9 mouse cellular contexts compared by ENCODE assay signal in the genomic region with DNA sequence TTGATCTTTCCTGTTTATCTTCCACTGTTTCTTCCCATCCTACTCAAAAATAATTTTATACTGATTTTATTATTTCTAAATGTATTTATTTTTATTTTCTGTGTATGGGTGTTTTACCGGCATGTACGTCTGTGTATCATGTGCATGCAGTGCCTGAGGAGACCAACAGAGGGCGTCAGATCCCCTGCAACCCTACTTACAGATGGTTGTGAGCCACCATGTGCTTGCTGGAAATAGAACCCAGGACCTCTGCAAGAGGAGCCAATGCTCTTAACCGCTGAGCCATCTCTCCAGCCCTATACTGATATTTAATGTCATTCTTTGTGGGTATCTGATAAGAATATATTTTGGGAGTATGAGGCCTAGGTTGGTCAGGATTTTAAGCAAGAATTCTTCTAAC.
A peak's percentile ranks its signal among the peaks of the same experiment; 100 is the strongest.
DNase-seq lines count a peak whose midpoint lies in the region; TF ChIP-seq lines count a peak whose summit lies in the region.
"Had no signal": no experiment of that assay in that cellular context is flagged by ENCODE, and none has a peak within 500 bp of the region (broad histone marks: within the 10 kb centered on the region; RNA-seq: fewer than 3 reads in every experiment).

No protein-coding gene starts in this region.

- 80% methylated on average over 4 of the region's 4 CpGs for WGBS in kidney, adult 2 months

- no peaks in the 10 kb centered on the region for H3K36me3 ChIP-seq in kidney, adult 2 months (ENCODE audit: control insufficient read depth, insufficient read depth, low read length)
- H3K36me3 ChIP-seq: hindbrain, embryonic 12.5 days; liver, embryonic 13.5 days had no signal

- peak; percentile 29; the same call in 1 of the 2 replicates for TF ChIP-seq CTCF in kidney, adult 2 months (conservative IDR thresholded peaks at IDR 0.05; ENCODE audit: insufficient read depth, insufficient read length, low read depth, low read length)
- 0 out of 2 replicates have a peak, but pooled peaks have one; percentile 13 for TF ChIP-seq CTCF in cortical plate, adult 2 months (IDR thresholded peaks at IDR 0.05; ENCODE audit: extremely low read depth, insufficient read depth, low read length)

- H3K27me3 ChIP-seq in kidney, adult 2 months (replicated peaks; ENCODE audit: control insufficient read depth, insufficient read depth, low read length): no peaks in the 10 kb centered on the region
- H3K27me3 ChIP-seq: hindbrain, embryonic 12.5 days; liver, embryonic 13.5 days had no signal

- TF ChIP-seq POLR2A in kidney, adult 2 months (IDR thresholded peaks at IDR 0.05; ENCODE audit: low read depth, low read length): no peak
- TF ChIP-seq POLR2A in cortical plate, adult 2 months (IDR thresholded peaks at IDR 0.05; ENCODE audit: extremely low read depth, insufficient read depth, low read length): no peak

- peak; percentile 19 for DNase-seq in kidney, adult 2 months
- no peak for DNase-seq in kidney, adult 9 months
- peak; percentile 55 for DNase-seq in thymus, postnatal 4 days
- DNase-seq in thymus, postnatal 10 days (ENCODE audit: low spot score in 2 of 2): no peak
- no peak for DNase-seq in ovary, adult 18-20 months (ENCODE audit: low spot score)
- no peak for DNase-seq in neural tube, embryonic 10.5 days (ENCODE audit: extremely low spot score, low spot score)
- DNase-seq: liver, embryonic 13.5 days had no signal

- H3K27ac ChIP-seq in kidney, adult 2 months (ENCODE audit: insufficient read depth, low read depth, low read length): peak overlapping the region; percentile 69; the same call in 1 of the 2 replicates
- no peak overlapping the region for H3K27ac ChIP-seq in cortical plate, adult 2 months (ENCODE audit: insufficient read depth, low read length)
- H3K27ac ChIP-seq: hindbrain, embryonic 12.5 days; liver, embryonic 13.5 days had no signal

- H3K4me3 ChIP-seq in kidney, adult 2 months (ENCODE audit: insufficient read depth, low read depth, low read length): no peak overlapping the region
- no peak overlapping the region for H3K4me3 ChIP-seq in cortical plate, adult 2 months (ENCODE audit: insufficient read depth, low read length)
- H3K4me3 ChIP-seq: hindbrain, embryonic 12.5 days; liver, embryonic 13.5 days had no signal

- no peaks in the 10 kb centered on the region for H3K4me1 ChIP-seq in kidney, adult 2 months (ENCODE audit: control insufficient read depth, insufficient read depth, low read length)
- no peaks in the 10 kb centered on the region for H3K4me1 ChIP-seq in cortical plate, adult 2 months (ENCODE audit: control insufficient read depth, insufficient read depth, low read length)
- H3K4me1 ChIP-seq: liver, embryonic 13.5 days had no signal

Comparison
In these comparisons a context has a peak if more than half of its experiments do, and no peak if none do; other contexts are left out.
1. DNase-seq: peak in kidney, adult 2 months (single experiment) and thymus, postnatal 4 days (single experiment); none in kidney, adult 9 months (single experiment), thymus, postnatal 10 days (0 of 2), ovary, adult 18-20 months (single experiment) and neural tube, embryonic 10.5 days (single experiment).